Mouse (Mus musculus): ENCODE data around the gene Dph1. TPM values are rescaled to one million over a fixed set of nuclear protein-coding genes. Genes with fewer than 3 reads are reported as not detected.

Dph1 gene
- total RNA-seq (2014; rRNA removed) (19.5 and 21.0 TPM in 2 replicates), polyA plus RNA-seq (2015; fragmentation: Nextera tagmentation; extraction: Ambion mirVana) (12.7 and 13.8 TPM in 2 replicates)

GRCm38 (mm10) chr11:75190905-75191441 lies at the start of gene Dph1:
Dph1 (minus strand) TSS chr11:75191241.
- no peak for ATAC-seq
- Histone ChIP-seq H3K36me3 (ENCODE audit: insufficient read depth) (no peaks in the 10 kb centered on the region), H3K9me3 (ENCODE audit: low read length) (no peaks in the 10 kb centered on the region), H3K4me2 (ENCODE audit: low read depth) (peak within 1 kb of the TSS; percentile 88), H3K9ac (peak within 1 kb of the TSS; percentile 61), H3K4me1 (ENCODE audit: insufficient read depth) (peaks cover 23% of the 10 kb centered on the region; the same call in 1 of the 2 replicates), H3K27me3 (ENCODE audit: insufficient read depth, low read length) (peaks cover 26% of the 10 kb centered on the region), H3K4me3 (ENCODE audit: low read depth, low read length) (peak within 1 kb of the TSS; percentile 82), H3K27ac (ENCODE audit: low read depth, low read length) (no peak within 1 kb of the TSS)
- 42% methylated on average over 5 of the region's 5 CpGs for WGBS
- DNase-seq: no peak
- no peak for TF ChIP-seq CTCF (IDR thresholded peaks at IDR 0.05; ENCODE audit: low read depth)

GRCm38 (mm10) chr11:75240158-75240934 lies 49.3 kb upstream of the Dph1 start:
- Histone ChIP-seq H3K27ac (ENCODE audit: low read depth, low read length) (no peak overlapping the region), H3K4me2 (ENCODE audit: low read depth) (no peak overlapping the region), H3K4me3 (ENCODE audit: low read depth, low read length) (no peak overlapping the region), H3K36me3 (ENCODE audit: insufficient read depth) (no peaks in the 10 kb centered on the region), H3K9ac (no peak overlapping the region), H3K9me3 (ENCODE audit: low read length) (no peaks in the 10 kb centered on the region), H3K4me1 (ENCODE audit: insufficient read depth) (no peaks in the 10 kb centered on the region), H3K27me3 (ENCODE audit: insufficient read depth, low read length) (no peaks in the 10 kb centered on the region)
- ATAC-seq (no peak), DNase-seq (no peak)
- TF ChIP-seq CTCF (IDR thresholded peaks at IDR 0.05; ENCODE audit: low read depth): no peak
- 67% methylated on average over 13 of the region's 13 CpGs for WGBS

- Histone ChIP-seq H3K9ac (no peak overlapping the region), H3K4me1 (ENCODE audit: insufficient read depth) (0 out of 2 replicates have a peak, but pooled peaks cover 4% of the 10 kb centered on the region), H3K4me2 (ENCODE audit: low read depth) (peak overlapping the region; percentile 37), H3K27ac (ENCODE audit: low read depth, low read length) (no peak overlapping the region), H3K27me3 (ENCODE audit: insufficient read depth, low read length) (no peaks in the 10 kb centered on the region), H3K36me3 (ENCODE audit: insufficient read depth) (no peaks in the 10 kb centered on the region), H3K9me3 (ENCODE audit: low read length) (no peaks in the 10 kb centered on the region), H3K4me3 (ENCODE audit: low read depth, low read length) (no peak overlapping the region)
- WGBS: 15% methylated on average over 16 of the region's 16 CpGs
- DNase-seq (peak; percentile 75), ATAC-seq (peak; percentile 90)
- TF ChIP-seq CTCF (IDR thresholded peaks at IDR 0.05; ENCODE audit: low read depth): no peak
Measured at GRCm38 (mm10) chr11:75234745-75235144, 43.7 kb upstream of the Dph1 start.

- no peak overlapping the region for H3K4me3 ChIP-seq (ENCODE audit: low read depth, low read length)
- H3K9me3 ChIP-seq (ENCODE audit: low read length): no peaks in the 10 kb centered on the region
- ATAC-seq: no peak
- H3K4me1 ChIP-seq (ENCODE audit: insufficient read depth): 0 out of 2 replicates have a peak, but pooled peaks cover 4% of the 10 kb centered on the region
- H3K9ac ChIP-seq: no peak overlapping the region
- no peak for TF ChIP-seq CTCF (IDR thresholded peaks at IDR 0.05; ENCODE audit: low read depth)
- WGBS: 64% methylated on average over 4 of the region's 4 CpGs
- no peaks in the 10 kb centered on the region for H3K36me3 ChIP-seq (ENCODE audit: insufficient read depth)
- H3K27ac ChIP-seq (ENCODE audit: low read depth, low read length): no peak overlapping the region
- no peak overlapping the region for H3K4me2 ChIP-seq (ENCODE audit: low read depth)
- no peaks in the 10 kb centered on the region for H3K27me3 ChIP-seq (ENCODE audit: insufficient read depth, low read length)
- no peak for DNase-seq
Measured at GRCm38 (mm10) chr11:75232434-75232833, 41.4 kb upstream of the Dph1 start.

GRCm38 (mm10) chr11:75231756-75232155 lies 40.7 kb upstream of the Dph1 start:
- Histone ChIP-seq H3K27ac (ENCODE audit: low read depth, low read length) (no peak overlapping the region), H3K9ac (no peak overlapping the region), H3K4me1 (ENCODE audit: insufficient read depth) (0 out of 2 replicates have a peak, but pooled peaks cover 4% of the 10 kb centered on the region), H3K9me3 (ENCODE audit: low read length) (no peaks in the 10 kb centered on the region), H3K4me3 (ENCODE audit: low read depth, low read length) (no peak overlapping the region), H3K27me3 (ENCODE audit: insufficient read depth, low read length) (no peaks in the 10 kb centered on the region), H3K36me3 (ENCODE audit: insufficient read depth) (no peaks in the 10 kb centered on the region), H3K4me2 (ENCODE audit: low read depth) (no peak overlapping the region)
- TF ChIP-seq CTCF (IDR thresholded peaks at IDR 0.05; ENCODE audit: low read depth): peak; percentile 65
- 10% methylated on average over 7 of the region's 7 CpGs for WGBS
- DNase-seq (peak; percentile 52), ATAC-seq (no peak)

- H3K9me3 ChIP-seq (ENCODE audit: low read length): no peaks in the 10 kb centered on the region
- no peak overlapping the region for H3K9ac ChIP-seq
- TF ChIP-seq CTCF (IDR thresholded peaks at IDR 0.05; ENCODE audit: low read depth): no peak
- no peaks in the 10 kb centered on the region for H3K27me3 ChIP-seq (ENCODE audit: insufficient read depth, low read length)
- H3K27ac ChIP-seq (ENCODE audit: low read depth, low read length): no peak overlapping the region
- H3K36me3 ChIP-seq (ENCODE audit: insufficient read depth): no peaks in the 10 kb centered on the region
- no peak overlapping the region for H3K4me2 ChIP-seq (ENCODE audit: low read depth)
- WGBS: 96% methylated on average over 6 of the region's 6 CpGs
- H3K4me1 ChIP-seq (ENCODE audit: insufficient read depth): 0 out of 2 replicates have a peak, but pooled peaks cover 4% of the 10 kb centered on the region
- ATAC-seq: no peak
- DNase-seq: no peak
- H3K4me3 ChIP-seq (ENCODE audit: low read depth, low read length): no peak overlapping the region
Measured at GRCm38 (mm10) chr11:75230272-75230760, 39.3 kb upstream of the Dph1 start.

- no peak for DNase-seq
- WGBS: 85% methylated on average over 6 of the region's 6 CpGs
- no peak for TF ChIP-seq CTCF (IDR thresholded peaks at IDR 0.05; ENCODE audit: low read depth)
- Histone ChIP-seq H3K9me3 (ENCODE audit: low read length) (no peaks in the 10 kb centered on the region), H3K4me1 (ENCODE audit: insufficient read depth) (no peaks in the 10 kb centered on the region), H3K36me3 (ENCODE audit: insufficient read depth) (no peaks in the 10 kb centered on the region), H3K9ac (no peak overlapping the region), H3K4me3 (ENCODE audit: low read depth, low read length) (no peak overlapping the region), H3K4me2 (ENCODE audit: low read depth) (no peak overlapping the region), H3K27me3 (ENCODE audit: insufficient read depth, low read length) (no peaks in the 10 kb centered on the region), H3K27ac (ENCODE audit: low read depth, low read length) (no peak overlapping the region)
- no peak for ATAC-seq
Measured at GRCm38 (mm10) chr11:75229289-75229688, 38.2 kb upstream of the Dph1 start.

Data from forebrain, postnatal 0 days (tissue).